Mouse (Mus musculus): Measurements from ENCODE around the gene Tfeb. TPM values are rescaled to one million over a fixed set of nuclear protein-coding genes. Genes with fewer than 3 reads are reported as not detected.
A peak's percentile ranks its signal among the peaks of the same experiment; 100 is the strongest.

Tfeb gene
- polyA plus RNA-seq, 1 experiment from 2014 or later, result 25.7 TPM

DNA sequence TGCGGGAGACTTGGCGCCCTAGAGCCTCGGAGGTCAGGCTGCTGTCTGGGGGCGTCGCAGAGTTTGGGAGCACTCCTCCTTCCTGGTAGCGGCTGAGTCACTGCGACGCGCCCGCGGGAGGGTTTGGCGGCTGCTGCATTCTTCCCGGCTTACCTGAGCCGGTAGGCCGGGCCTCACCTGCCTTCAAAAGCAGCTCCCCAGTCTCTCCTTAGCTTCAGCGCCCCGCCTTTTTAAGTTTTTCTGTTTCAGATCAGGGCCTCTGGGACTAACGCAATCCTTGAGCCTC lies 97.6 kb downstream of the Tfeb start, which contains the start of gene Mdfi:
Gene Mdfi, minus strand, starts transcription at position 210 of the 286 bp plus-strand sequence.
- H3K9ac ChIP-seq (ENCODE audit: low read length), result peak within 1 kb of the TSS; percentile 90
- peak within 1 kb of the TSS; percentile 84 for H3K27ac ChIP-seq (ENCODE audit: low read length)
- no peaks in the 10 kb centered on the region for H3K9me3 ChIP-seq (replicated peaks; ENCODE audit: control insufficient read depth, low read length)
- H3K36me3 ChIP-seq (ENCODE audit: control insufficient read depth, insufficient read depth), result no peaks in the 10 kb centered on the region
- ATAC-seq (replicated peaks; ENCODE audit: extremely low read depth, insufficient read depth, low FRiP score), result no peak
- peak within 1 kb of the TSS; percentile 87 for H3K4me3 ChIP-seq (ENCODE audit: low read length)
- WGBS, result 6% methylated on average over 18 of the region's 18 CpGs
- peaks cover 30% of the 10 kb centered on the region for H3K4me1 ChIP-seq (ENCODE audit: control insufficient read depth, insufficient read depth, low read length)
- H3K4me2 ChIP-seq (ENCODE audit: low read depth, low read length), result peak within 1 kb of the TSS; percentile 94
- H3K27me3 ChIP-seq (ENCODE audit: control insufficient read depth, insufficient read depth, low read length), result 0 out of 2 replicates have a peak, but pooled peaks cover 2% of the 10 kb centered on the region

- peaks cover 19% of the 10 kb centered on the region for H3K4me1 ChIP-seq (ENCODE audit: control insufficient read depth, insufficient read depth, low read length)
- 0 out of 2 replicates have a peak, but pooled peaks cover 2% of the 10 kb centered on the region for H3K27me3 ChIP-seq (ENCODE audit: control insufficient read depth, insufficient read depth, low read length)
- 18% methylated on average over 6 of the region's 6 CpGs for WGBS
- H3K27ac ChIP-seq (ENCODE audit: low read length), result no peak overlapping the region
- no peak; the same call in 1 of the 2 replicates for ATAC-seq (replicated peaks; ENCODE audit: extremely low read depth, insufficient read depth, low FRiP score)
- H3K4me3 ChIP-seq (ENCODE audit: low read length), result no peak overlapping the region
- no peaks in the 10 kb centered on the region for H3K9me3 ChIP-seq (replicated peaks; ENCODE audit: control insufficient read depth, low read length)
- no peaks in the 10 kb centered on the region for H3K36me3 ChIP-seq (ENCODE audit: control insufficient read depth, insufficient read depth)
- no peak overlapping the region for H3K9ac ChIP-seq (ENCODE audit: low read length)
- no peak overlapping the region for H3K4me2 ChIP-seq (ENCODE audit: low read depth, low read length)
These were observed 101.0 kb downstream of the Tfeb start for GRCm38 (mm10) chr17:47837808-47838207.

GRCm38 (mm10) chr17:47841521-47841920 lies 104.7 kb downstream of the Tfeb start:
- 84% methylated on average over 8 of the region's 8 CpGs for WGBS
- ATAC-seq (replicated peaks; ENCODE audit: extremely low read depth, insufficient read depth, low FRiP score), result no peak

More at GRCm38 (mm10) chr17:47841521-47841920, 104.7 kb downstream of the Tfeb start:
- Histone ChIP-seq H3K27me3 (ENCODE audit: control insufficient read depth, insufficient read depth, low read length) (no peaks in the 10 kb centered on the region), H3K4me2 (ENCODE audit: low read depth, low read length) (no peak overlapping the region), H3K27ac (ENCODE audit: low read length) (no peak overlapping the region), H3K4me3 (ENCODE audit: low read length) (no peak overlapping the region), H3K36me3 (ENCODE audit: control insufficient read depth, insufficient read depth) (no peaks in the 10 kb centered on the region), H3K9me3 (replicated peaks; ENCODE audit: control insufficient read depth, low read length) (peaks cover 5% of the 10 kb centered on the region), H3K4me1 (ENCODE audit: control insufficient read depth, insufficient read depth, low read length) (peaks cover 13% of the 10 kb centered on the region), H3K9ac (ENCODE audit: low read length) (no peak overlapping the region)

Other genes starting within 250 kb of the Tfeb start
- 20.3 and 20.8 TPM in 2 replicates for gene Taf8, start 234.7 kb upstream of the Tfeb start, polyA plus RNA-seq (2015; fragmentation: Nextera tagmentation; extraction: Ambion mirVana)
- 412 and 420 TPM in 2 replicates for gene Ccnd3, start 232.0 kb upstream of the Tfeb start, polyA plus RNA-seq (2015; fragmentation: Nextera tagmentation; extraction: Ambion mirVana)
- 22.9 and 23.3 TPM in 2 replicates for gene Bysl, start 125.5 kb upstream of the Tfeb start, polyA plus RNA-seq (2015; fragmentation: Nextera tagmentation; extraction: Ambion mirVana)
- gene Med20, start 125.4 kb upstream of the Tfeb start, polyA plus RNA-seq (2015; fragmentation: Nextera tagmentation; extraction: Ambion mirVana), result 30.5 and 34.9 TPM in 2 replicates
- 0.82 and 1.0 TPM in 2 replicates for gene Gm20517, start 125.4 kb upstream of the Tfeb start, polyA plus RNA-seq (2015; fragmentation: Nextera tagmentation; extraction: Ambion mirVana)
- 2.1 and 3.1 TPM in 2 replicates for gene Usp49, start 106.3 kb upstream of the Tfeb start, polyA plus RNA-seq (2015; fragmentation: Nextera tagmentation; extraction: Ambion mirVana)
- 274 and 295 TPM in 2 replicates for gene Tomm6, start 48.6 kb upstream of the Tfeb start, polyA plus RNA-seq (2015; fragmentation: Nextera tagmentation; extraction: Ambion mirVana)
- gene Frs3, start 48.0 kb upstream of the Tfeb start, polyA plus RNA-seq (2015; fragmentation: Nextera tagmentation; extraction: Ambion mirVana), result 3.9 and 5.1 TPM in 2 replicates
- 0.24 and 0.39 TPM in 2 replicates for gene Gm21981, start 42.6 kb upstream of the Tfeb start, polyA plus RNA-seq (2015; fragmentation: Nextera tagmentation; extraction: Ambion mirVana)
- gene Prickle4, start 42.3 kb upstream of the Tfeb start, polyA plus RNA-seq (2015; fragmentation: Nextera tagmentation; extraction: Ambion mirVana), result 0.72 and 0.84 TPM in 2 replicates
- 0.56 and 1.7 TPM in 2 replicates for gene Pgc, start 10.2 kb upstream of the Tfeb start, polyA plus RNA-seq (2015; fragmentation: Nextera tagmentation; extraction: Ambion mirVana)
- 9.7 and 10.7 TPM in 2 replicates for gene Mdfi, start 97.7 kb downstream of the Tfeb start, polyA plus RNA-seq (2015; fragmentation: Nextera tagmentation; extraction: Ambion mirVana)
- 6.5 and 6.6 TPM in 2 replicates for gene Foxp4, start 187.6 kb downstream of the Tfeb start, polyA plus RNA-seq (2015; fragmentation: Nextera tagmentation; extraction: Ambion mirVana)